7 mouse cellular contexts compared by ENCODE assay signal in the genomic region with DNA sequence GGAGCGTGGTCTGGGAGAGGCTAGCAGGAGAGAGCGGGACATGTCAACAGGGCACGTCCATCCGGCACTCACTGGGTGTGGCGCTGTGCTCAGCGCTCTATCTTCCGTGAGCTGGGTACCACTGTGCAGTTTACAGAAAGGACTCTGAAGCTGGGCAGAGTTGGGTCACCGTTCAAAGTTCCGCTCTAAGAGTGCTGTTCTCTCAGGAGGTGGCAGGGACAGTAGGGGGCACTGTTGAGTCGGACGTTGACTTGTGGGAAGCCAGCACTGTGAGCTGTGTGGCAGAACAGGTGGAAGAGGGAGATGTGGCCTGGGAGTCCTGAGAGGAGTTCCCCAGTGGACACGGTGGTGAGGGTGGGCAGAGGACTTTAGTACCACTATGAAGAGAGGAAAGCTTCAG.
A peak's percentile ranks its signal among the peaks of the same experiment; 100 is the strongest.
DNase-seq lines count a peak whose midpoint lies in the region; ATAC-seq and TF ChIP-seq lines count a peak whose summit lies in the region.

No protein-coding gene starts in this region.

- no peaks in the 10 kb centered on the region for H3K9me3 ChIP-seq in intestine, postnatal 0 days (ENCODE audit: control insufficient read depth)
- no peaks in the 10 kb centered on the region for H3K9me3 ChIP-seq in limb, embryonic 10.5 days (replicated peaks)
- no peaks in the 10 kb centered on the region for H3K9me3 ChIP-seq in midbrain, embryonic 15.5 days

- TF ChIP-seq POLR2A in spleen, adult 2 months (IDR thresholded peaks at IDR 0.05; ENCODE audit: low read depth, low read length) = no peak

- H3K9ac ChIP-seq in intestine, postnatal 0 days (ENCODE audit: low read depth, low read length) = no peak overlapping the region
- H3K9ac ChIP-seq in midbrain, embryonic 15.5 days = no peak overlapping the region

- no peak overlapping the region for H3K4me2 ChIP-seq in intestine, postnatal 0 days (replicated peaks; ENCODE audit: low read depth)
- no peak overlapping the region for H3K4me2 ChIP-seq in midbrain, embryonic 15.5 days

- H3K27me3 ChIP-seq in intestine, postnatal 0 days (replicated peaks; ENCODE audit: control insufficient read depth, insufficient read depth, low read length) = no peaks in the 10 kb centered on the region
- H3K27me3 ChIP-seq in limb, embryonic 10.5 days (ENCODE audit: low read depth, poor library complexity, severe bottlenecking) = no peaks in the 10 kb centered on the region
- H3K27me3 ChIP-seq in midbrain, embryonic 15.5 days (replicated peaks) = no peaks in the 10 kb centered on the region
- H3K27me3 ChIP-seq in spleen, adult 2 months (ENCODE audit: control insufficient read depth, insufficient read depth, low read length) = no peaks in the 10 kb centered on the region

- no peak overlapping the region for H3K27ac ChIP-seq in intestine, postnatal 0 days (ENCODE audit: low read depth, low read length)
- no peak overlapping the region for H3K27ac ChIP-seq in limb, embryonic 10.5 days
- H3K27ac ChIP-seq in midbrain, embryonic 15.5 days = no peak overlapping the region
- H3K27ac ChIP-seq in spleen, adult 2 months (ENCODE audit: insufficient read depth, low read length) = no peak overlapping the region

- 32% methylated on average over 12 of the region's 12 CpGs for WGBS in intestine, postnatal 0 days
- WGBS in limb, embryonic 10.5 days = 46% methylated on average over 12 of the region's 12 CpGs
- WGBS in midbrain, embryonic 15.5 days = 40% methylated on average over 12 of the region's 12 CpGs
- WGBS in spleen, adult 2 months = 32% methylated on average over 12 of the region's 12 CpGs

- ATAC-seq in intestine, postnatal 0 days = peak; percentile 61
- ATAC-seq in midbrain, embryonic 15.5 days (replicated peaks) = peak; percentile 67

- no peaks in the 10 kb centered on the region; the same call in 1 of the 2 replicates for H3K36me3 ChIP-seq in intestine, postnatal 0 days (ENCODE audit: control insufficient read depth, insufficient read depth)
- H3K36me3 ChIP-seq in limb, embryonic 10.5 days = no peaks in the 10 kb centered on the region
- H3K36me3 ChIP-seq in midbrain, embryonic 15.5 days (replicated peaks) = 0 out of 2 replicates have a peak, but pooled peaks cover 3% of the 10 kb centered on the region
- no peaks in the 10 kb centered on the region for H3K36me3 ChIP-seq in spleen, adult 2 months (ENCODE audit: control insufficient read depth, insufficient read depth, low read length)

- TF ChIP-seq CTCF in intestine, postnatal 0 days (IDR thresholded peaks at IDR 0.05; ENCODE audit: low read depth) = peak; percentile 91
- TF ChIP-seq CTCF in spleen, adult 2 months (IDR thresholded peaks at IDR 0.05; ENCODE audit: extremely low read depth, insufficient read depth, insufficient read length, insufficient replicate concordance) = peak; percentile 77; the same call in 1 of the 2 replicates

- peak; percentile 85 to 96 for DNase-seq in adrenal gland, adult (ENCODE audit: inconsistent age in 2 of 2, low spot score in 1 of 2)
- peak; percentile 78 to 81 for DNase-seq in cerebellum, postnatal 4 days (ENCODE audit: low spot score in 2 of 2)
- peak; percentile 57 for DNase-seq in gastrocnemius, postnatal 25 days
- DNase-seq in limb, embryonic 10.5 days (ENCODE audit: low spot score) = peak; percentile 85
- DNase-seq in spleen, adult 2 months (ENCODE audit: low read depth in 1 of 2, low spot score in 2 of 2) = peak in 1 of 2 experiments; percentile 78

- H3K4me1 ChIP-seq in intestine, postnatal 0 days (replicated peaks; ENCODE audit: control insufficient read depth, insufficient read depth, low read length) = no peaks in the 10 kb centered on the region
- no peaks in the 10 kb centered on the region for H3K4me1 ChIP-seq in limb, embryonic 10.5 days
- no peaks in the 10 kb centered on the region for H3K4me1 ChIP-seq in midbrain, embryonic 15.5 days
- no peaks in the 10 kb centered on the region for H3K4me1 ChIP-seq in spleen, adult 2 months (ENCODE audit: control insufficient read depth, insufficient read depth, insufficient read length)

- no peak overlapping the region for H3K4me3 ChIP-seq in intestine, postnatal 0 days (ENCODE audit: low read depth, low read length)
- no peak overlapping the region for H3K4me3 ChIP-seq in limb, embryonic 10.5 days
- H3K4me3 ChIP-seq in midbrain, embryonic 15.5 days = no peak overlapping the region
- H3K4me3 ChIP-seq in spleen, adult 2 months (ENCODE audit: extremely low read depth, insufficient read depth, insufficient read length) = no peak overlapping the region
